In the genomic region with DNA sequence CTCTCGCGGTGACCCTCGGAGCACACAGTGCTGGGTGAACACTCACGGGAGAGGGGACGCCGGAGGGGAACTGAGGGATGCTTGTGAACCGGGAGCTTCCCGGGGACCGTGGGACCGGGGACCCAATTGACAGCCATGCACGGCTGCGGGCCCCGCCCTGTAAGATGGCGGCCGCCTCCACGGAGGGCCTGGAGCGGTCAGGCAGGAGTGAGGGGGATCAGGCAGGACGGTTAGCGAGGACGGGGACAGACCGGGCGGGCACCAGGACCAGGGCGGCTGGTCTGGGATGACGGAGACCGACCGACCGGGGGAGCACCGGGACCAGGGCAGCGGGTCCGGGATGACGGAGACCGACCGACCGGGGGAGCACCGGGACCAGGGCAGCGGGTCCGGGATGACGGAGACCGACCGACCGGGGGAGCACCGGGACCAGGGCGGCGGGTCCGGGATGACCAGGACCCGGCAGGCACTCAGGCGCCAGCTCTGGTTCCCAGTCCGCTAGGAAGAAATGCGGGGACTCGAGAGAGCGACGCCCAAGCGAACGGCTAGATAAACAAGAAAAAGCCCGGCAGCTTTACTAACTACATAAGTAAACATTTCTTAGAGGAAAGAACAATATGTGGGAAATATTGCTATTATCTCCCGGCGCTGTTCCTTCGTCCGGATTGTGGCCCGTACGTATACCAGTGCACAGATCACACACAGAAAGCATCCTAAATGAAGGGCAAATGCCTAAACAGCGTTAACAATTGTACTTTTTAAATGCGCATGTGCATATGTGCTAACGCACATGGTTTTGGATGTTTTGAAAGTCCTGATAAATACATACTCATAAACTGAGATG, we compare ENCODE assay signal across 8 mouse cellular contexts. TPM values are rescaled to one million over a fixed set of nuclear protein-coding genes. Genes with fewer than 3 reads are reported as not detected.
DNase-seq lines count a peak whose midpoint lies in the region; ATAC-seq lines count a peak whose summit lies in the region.

No protein-coding gene starts in this region.

- no peaks in the 10 kb centered on the region for H3K36me3 ChIP-seq in hindbrain, embryonic 12.5 days

- peak overlapping the region; percentile 67 for H3K9ac ChIP-seq in hindbrain, embryonic 12.5 days

- WGBS in hindbrain, embryonic 12.5 days: under 1% methylated on average over 64 of the region's 64 CpGs

- 0 out of 2 replicates have a peak, but pooled peaks cover 2% of the 10 kb centered on the region for H3K27me3 ChIP-seq in hindbrain, embryonic 12.5 days

- peak; percentile 78 for DNase-seq in NIH3T3 (ENCODE audit: low read depth)
- DNase-seq in cerebellum, adult 9-11 months: peak; percentile 89
- peak; percentile 32 to 65 for DNase-seq in frontal cortex, postnatal 10 days (ENCODE audit: low spot score in 2 of 2)
- peak; percentile 77 to 82 for DNase-seq in layer of hippocampus, postnatal 10 days (ENCODE audit: low spot score in 2 of 2)
- DNase-seq in lung, postnatal 25 days (ENCODE audit: low spot score): peak; percentile 76
- peak; percentile 79 for DNase-seq in ovary, postnatal 36 days (ENCODE audit: low spot score)
- peak; percentile 59 to 83 for DNase-seq in urinary bladder, adult 18-20 months (ENCODE audit: low spot score in 2 of 2)

- no peaks in the 10 kb centered on the region for H3K9me3 ChIP-seq in hindbrain, embryonic 12.5 days (replicated peaks)

- H3K4me2 ChIP-seq in hindbrain, embryonic 12.5 days (replicated peaks): peak overlapping the region; percentile 48

- no peaks in the 10 kb centered on the region for H3K4me1 ChIP-seq in hindbrain, embryonic 12.5 days

- ATAC-seq in hindbrain, embryonic 12.5 days (ENCODE audit: low FRiP score): peak; percentile 94

- peak overlapping the region; percentile 60 for H3K4me3 ChIP-seq in hindbrain, embryonic 12.5 days

- peak overlapping the region; percentile 97 for H3K27ac ChIP-seq in hindbrain, embryonic 12.5 days

RNA-seq across cellular contexts. Expression of a gene that starts 30.3 kb away (rescaled TPM):
- polyA plus RNA-seq in hindbrain, embryonic 12.5 days (2016; fragmentation: Nextera tagmentation; extraction: Ambion mirVana): 0.10 and 0.20 TPM in 2 replicates
- 1 to 10 TPM; 1.1 to 1.9 TPM for total RNA-seq in layer of hippocampus, postnatal 10 days (2021)

RNA-seq across cellular contexts. Expression of a gene that starts 45.5 kb away (rescaled TPM):
- polyA plus RNA-seq in hindbrain, embryonic 12.5 days (2016; fragmentation: Nextera tagmentation; extraction: Ambion mirVana): 5.1 and 7.3 TPM in 2 replicates
- total RNA-seq in layer of hippocampus, postnatal 10 days (2021): 100 to 1,000 TPM; 201 to 230 TPM

Comparison
In these comparisons a context has a peak if more than half of its experiments do, and no peak if none do; other contexts are left out.
1. Peak in every context shown above with its lines: DNase-seq, ATAC-seq, H3K4me3 ChIP-seq and H3K27ac ChIP-seq.